Mouse (Mus musculus): Measurements from ENCODE around the gene Grm7. TPM values are rescaled to one million over a fixed set of nuclear protein-coding genes. Genes with fewer than 3 reads are reported as not detected.

Grm7 gene
- polyA plus RNA-seq, 1 experiment from 2014 or later, result 0.40 TPM

GRCm38 (mm10) chr6:110733914-110734313 lies 88.5 kb downstream of the Grm7 start:
- Histone ChIP-seq H3K27me3 (replicated peaks) (no peaks in the 10 kb centered on the region), H3K4me1 (no peaks in the 10 kb centered on the region), H3K9me3 (no peaks in the 10 kb centered on the region), H3K27ac (replicated peaks) (no peak overlapping the region), H3K4me2 (no peak overlapping the region), H3K36me3 (no peaks in the 10 kb centered on the region), H3K9ac (no peak overlapping the region), H3K4me3 (no peak overlapping the region)
- WGBS, result 77% methylated on average over 2 of the region's 2 CpGs
- ATAC-seq (ENCODE audit: extremely low read depth, insufficient number of reproducible peaks, low FRiP score, low TSS enrichment), result no peak

- Histone ChIP-seq H3K36me3 (no peaks in the 10 kb centered on the region), H3K27ac (replicated peaks) (no peak overlapping the region), H3K9ac (no peak overlapping the region), H3K27me3 (replicated peaks) (no peaks in the 10 kb centered on the region), H3K9me3 (no peaks in the 10 kb centered on the region), H3K4me1 (peaks cover 4% of the 10 kb centered on the region; the same call in 1 of the 2 replicates), H3K4me3 (no peak overlapping the region), H3K4me2 (no peak overlapping the region)
- ATAC-seq (ENCODE audit: extremely low read depth, insufficient number of reproducible peaks, low FRiP score, low TSS enrichment), result no peak
- 39% methylated on average over 7 of the region's 7 CpGs for WGBS
These were observed 98.7 kb downstream of the Grm7 start for GRCm38 (mm10) chr6:110743981-110744670.

GRCm38 (mm10) chr6:110755921-110756320 lies 110.5 kb downstream of the Grm7 start:
- H3K4me1 ChIP-seq, result no peaks in the 10 kb centered on the region
- no peaks in the 10 kb centered on the region for H3K36me3 ChIP-seq
- no peak overlapping the region for H3K27ac ChIP-seq (replicated peaks)
- 85% methylated on average over 5 of the region's 5 CpGs for WGBS
- no peaks in the 10 kb centered on the region for H3K27me3 ChIP-seq (replicated peaks)
- H3K9ac ChIP-seq, result no peak overlapping the region
- no peaks in the 10 kb centered on the region for H3K9me3 ChIP-seq
- ATAC-seq (ENCODE audit: extremely low read depth, insufficient number of reproducible peaks, low FRiP score, low TSS enrichment), result no peak
- no peak overlapping the region for H3K4me3 ChIP-seq
- no peak overlapping the region for H3K4me2 ChIP-seq

- H3K9ac ChIP-seq, result no peak overlapping the region
- H3K9me3 ChIP-seq, result no peaks in the 10 kb centered on the region
- no peaks in the 10 kb centered on the region for H3K27me3 ChIP-seq (replicated peaks)
- H3K4me2 ChIP-seq, result no peak overlapping the region
- H3K27ac ChIP-seq (replicated peaks), result no peak overlapping the region
- no peak overlapping the region for H3K4me3 ChIP-seq
- no peak for ATAC-seq (ENCODE audit: extremely low read depth, insufficient number of reproducible peaks, low FRiP score, low TSS enrichment)
- no peaks in the 10 kb centered on the region for H3K4me1 ChIP-seq
- H3K36me3 ChIP-seq, result no peaks in the 10 kb centered on the region
These were observed 124.2 kb downstream of the Grm7 start for GRCm38 (mm10) chr6:110769588-110769987.

- ATAC-seq (ENCODE audit: extremely low read depth, insufficient number of reproducible peaks, low FRiP score, low TSS enrichment), result no peak
- H3K4me1 ChIP-seq, result no peaks in the 10 kb centered on the region
- H3K4me2 ChIP-seq, result no peak overlapping the region
- no peaks in the 10 kb centered on the region for H3K9me3 ChIP-seq
- H3K36me3 ChIP-seq, result no peaks in the 10 kb centered on the region
- H3K9ac ChIP-seq, result no peak overlapping the region
- H3K27ac ChIP-seq (replicated peaks), result no peak overlapping the region
- 52% methylated on average over 1 of the region's 1 CpGs for WGBS
- no peak overlapping the region for H3K4me3 ChIP-seq
- H3K27me3 ChIP-seq (replicated peaks), result no peaks in the 10 kb centered on the region
These were observed 127.3 kb downstream of the Grm7 start for GRCm38 (mm10) chr6:110772652-110773051.

- H3K36me3 ChIP-seq, result no peaks in the 10 kb centered on the region
- H3K4me3 ChIP-seq, result no peak overlapping the region
- ATAC-seq (ENCODE audit: extremely low read depth, insufficient number of reproducible peaks, low FRiP score, low TSS enrichment), result no peak
- no peaks in the 10 kb centered on the region for H3K27me3 ChIP-seq (replicated peaks)
- no peak overlapping the region for H3K9ac ChIP-seq
- no peak overlapping the region for H3K27ac ChIP-seq (replicated peaks)
- H3K4me1 ChIP-seq, result no peaks in the 10 kb centered on the region
- H3K9me3 ChIP-seq, result no peaks in the 10 kb centered on the region
- H3K4me2 ChIP-seq, result no peak overlapping the region
- 78% methylated on average over 6 of the region's 6 CpGs for WGBS
These were observed 130.7 kb downstream of the Grm7 start for GRCm38 (mm10) chr6:110776046-110776445.

- H3K27me3 ChIP-seq (replicated peaks), result no peaks in the 10 kb centered on the region
- H3K36me3 ChIP-seq, result no peaks in the 10 kb centered on the region
- ATAC-seq (ENCODE audit: extremely low read depth, insufficient number of reproducible peaks, low FRiP score, low TSS enrichment), result no peak
- no peaks in the 10 kb centered on the region for H3K4me1 ChIP-seq
- H3K9ac ChIP-seq, result no peak overlapping the region
- H3K27ac ChIP-seq (replicated peaks), result no peak overlapping the region
- H3K4me2 ChIP-seq, result no peak overlapping the region
- no peak overlapping the region for H3K4me3 ChIP-seq
- no peaks in the 10 kb centered on the region for H3K9me3 ChIP-seq
- WGBS, result 50% methylated on average over 1 of the region's 1 CpGs
These were observed 140.1 kb downstream of the Grm7 start for GRCm38 (mm10) chr6:110785497-110785928.

GRCm38 (mm10) chr6:110792696-110793095 lies 147.3 kb downstream of the Grm7 start:
- Histone ChIP-seq H3K9me3 (no peaks in the 10 kb centered on the region), H3K9ac (no peak overlapping the region), H3K4me1 (no peaks in the 10 kb centered on the region), H3K27me3 (replicated peaks) (no peaks in the 10 kb centered on the region), H3K36me3 (no peaks in the 10 kb centered on the region), H3K4me3 (no peak overlapping the region), H3K4me2 (no peak overlapping the region), H3K27ac (replicated peaks) (no peak overlapping the region)
- 73% methylated on average over 2 of the region's 2 CpGs for WGBS
- no peak for ATAC-seq (ENCODE audit: extremely low read depth, insufficient number of reproducible peaks, low FRiP score, low TSS enrichment)

- WGBS, result 50% methylated on average over 5 of the region's 5 CpGs
- no peak overlapping the region for H3K4me2 ChIP-seq
- H3K27me3 ChIP-seq (replicated peaks), result no peaks in the 10 kb centered on the region
- no peak overlapping the region for H3K9ac ChIP-seq
- no peaks in the 10 kb centered on the region for H3K4me1 ChIP-seq
- H3K9me3 ChIP-seq, result no peaks in the 10 kb centered on the region
- ATAC-seq (ENCODE audit: extremely low read depth, insufficient number of reproducible peaks, low FRiP score, low TSS enrichment), result no peak
- H3K36me3 ChIP-seq, result no peaks in the 10 kb centered on the region
- no peak overlapping the region for H3K4me3 ChIP-seq
- no peak overlapping the region for H3K27ac ChIP-seq (replicated peaks)
These were observed 162.1 kb downstream of the Grm7 start for GRCm38 (mm10) chr6:110807481-110807880.

GRCm38 (mm10) chr6:110812214-110812613 lies 166.8 kb downstream of the Grm7 start:
- Histone ChIP-seq H3K4me2 (no peak overlapping the region), H3K27ac (replicated peaks) (no peak overlapping the region), H3K27me3 (replicated peaks) (no peaks in the 10 kb centered on the region), H3K9me3 (no peaks in the 10 kb centered on the region), H3K4me1 (no peaks in the 10 kb centered on the region), H3K9ac (no peak overlapping the region), H3K4me3 (no peak overlapping the region), H3K36me3 (no peaks in the 10 kb centered on the region)
- no peak for ATAC-seq (ENCODE audit: extremely low read depth, insufficient number of reproducible peaks, low FRiP score, low TSS enrichment)
- WGBS, result 67% methylated on average over 5 of the region's 5 CpGs

GRCm38 (mm10) chr6:110818236-110818635 lies 172.9 kb downstream of the Grm7 start:
- no peak overlapping the region for H3K27ac ChIP-seq (replicated peaks)
- no peak for ATAC-seq (ENCODE audit: extremely low read depth, insufficient number of reproducible peaks, low FRiP score, low TSS enrichment)
- no peak overlapping the region for H3K4me3 ChIP-seq
- no peaks in the 10 kb centered on the region for H3K9me3 ChIP-seq
- no peaks in the 10 kb centered on the region for H3K4me1 ChIP-seq
- no peaks in the 10 kb centered on the region for H3K27me3 ChIP-seq (replicated peaks)
- no peaks in the 10 kb centered on the region for H3K36me3 ChIP-seq
- H3K4me2 ChIP-seq, result no peak overlapping the region
- 75% methylated on average over 2 of the region's 2 CpGs for WGBS
- H3K9ac ChIP-seq, result no peak overlapping the region

GRCm38 (mm10) chr6:110868311-110868710 lies 222.9 kb downstream of the Grm7 start:
- no peak overlapping the region for H3K9ac ChIP-seq
- no peak overlapping the region for H3K4me2 ChIP-seq
- H3K27ac ChIP-seq (replicated peaks), result no peak overlapping the region
- H3K4me3 ChIP-seq, result no peak overlapping the region
- no peaks in the 10 kb centered on the region for H3K36me3 ChIP-seq
- H3K27me3 ChIP-seq (replicated peaks), result no peaks in the 10 kb centered on the region
- H3K4me1 ChIP-seq, result no peaks in the 10 kb centered on the region
- H3K9me3 ChIP-seq, result no peaks in the 10 kb centered on the region
- ATAC-seq (ENCODE audit: extremely low read depth, insufficient number of reproducible peaks, low FRiP score, low TSS enrichment), result no peak
